Mouse (Mus musculus): ENCODE data around the gene Lgals9. TPM values are rescaled to one million over a fixed set of nuclear protein-coding genes. Genes with fewer than 3 reads are reported as not detected.

Lgals9 gene
- polyA plus RNA-seq, 1 experiment from 2014 or later: 1.8 TPM

DNA sequence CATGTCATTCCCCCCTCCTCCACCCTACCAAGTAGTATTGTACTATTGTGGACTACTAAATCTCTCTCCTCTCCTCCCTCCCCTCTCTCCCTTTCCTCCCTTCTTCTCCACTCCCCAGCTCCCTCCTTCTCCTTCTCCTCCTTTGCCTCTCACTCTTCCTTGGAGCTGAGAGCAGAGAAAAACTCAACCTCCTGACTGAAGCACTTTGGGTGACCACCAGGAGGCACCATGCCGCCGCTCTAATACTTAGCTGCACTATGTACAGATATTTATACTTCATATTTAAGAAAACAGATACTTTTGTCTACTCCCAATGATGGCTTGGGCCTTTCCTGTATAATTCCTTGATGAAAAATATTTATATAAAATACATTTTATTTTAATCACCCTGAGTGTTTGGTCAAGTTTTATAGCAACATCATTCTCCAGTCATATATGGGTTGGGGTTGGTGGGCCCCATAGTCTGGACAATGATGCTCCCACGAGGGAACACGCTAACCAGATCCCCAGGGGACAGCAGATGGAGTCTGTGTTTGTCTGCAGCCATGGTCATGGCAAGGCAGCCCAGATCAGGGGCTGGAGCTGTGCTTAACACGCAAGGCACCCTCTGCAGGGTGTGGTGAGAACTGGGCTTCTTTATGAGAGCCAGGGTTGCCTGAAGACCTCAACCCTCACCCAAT is 24.8 kb downstream of the Lgals9 start:
- peaks cover 4% of the 10 kb centered on the region; the same call in 1 of the 2 replicates for H3K27me3 ChIP-seq (ENCODE audit: low read depth, poor library complexity, severe bottlenecking)
- DNase-seq (ENCODE audit: low spot score): no peak
- H3K4me3 ChIP-seq: no peak overlapping the region
- no peaks in the 10 kb centered on the region for H3K9me3 ChIP-seq (replicated peaks)
- 65% methylated on average over 5 of the region's 5 CpGs for WGBS
- H3K36me3 ChIP-seq: no peaks in the 10 kb centered on the region
- H3K27ac ChIP-seq: no peak overlapping the region
- no peaks in the 10 kb centered on the region for H3K4me1 ChIP-seq

GRCm38 (mm10) chr11:78959367-78959766 is 25.4 kb downstream of the Lgals9 start:
- Histone ChIP-seq H3K27ac (no peak overlapping the region), H3K36me3 (no peaks in the 10 kb centered on the region), H3K9me3 (replicated peaks) (no peaks in the 10 kb centered on the region), H3K27me3 (ENCODE audit: low read depth, poor library complexity, severe bottlenecking) (peaks cover 4% of the 10 kb centered on the region; the same call in 1 of the 2 replicates), H3K4me3 (no peak overlapping the region), H3K4me1 (no peaks in the 10 kb centered on the region)
- no peak for DNase-seq (ENCODE audit: low spot score)
- 78% methylated on average over 8 of the region's 8 CpGs for WGBS

- Histone ChIP-seq H3K4me1 (peaks cover 5% of the 10 kb centered on the region), H3K9me3 (replicated peaks) (no peaks in the 10 kb centered on the region), H3K27me3 (ENCODE audit: low read depth, poor library complexity, severe bottlenecking) (peaks cover 29% of the 10 kb centered on the region), H3K27ac (no peak overlapping the region), H3K36me3 (no peaks in the 10 kb centered on the region), H3K4me3 (no peak overlapping the region)
- WGBS: 9% methylated on average over 7 of the region's 7 CpGs
- peak; percentile 86 for DNase-seq (ENCODE audit: low spot score)
These were observed 28.5 kb downstream of the Lgals9 start for GRCm38 (mm10) chr11:78956260-78956659.

DNA sequence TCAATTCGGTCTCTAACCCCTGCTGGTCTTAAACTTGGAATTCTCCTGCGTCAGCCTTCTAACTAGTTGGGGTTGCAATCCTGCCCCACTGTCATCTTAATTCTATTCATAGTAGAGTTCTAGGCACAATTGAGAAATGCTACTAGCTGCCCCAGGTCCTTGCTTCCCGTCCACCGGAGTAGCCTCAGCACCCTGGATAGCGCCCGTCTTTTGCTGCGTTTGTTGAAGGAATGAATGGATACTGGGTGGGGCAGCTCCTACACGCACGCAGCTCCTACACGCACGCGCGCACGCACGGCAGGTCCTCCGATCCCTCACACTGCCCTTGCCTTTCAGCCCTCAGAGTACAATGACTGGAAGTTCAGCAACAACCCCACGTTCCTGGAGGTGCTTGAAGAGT is 32.3 kb downstream of the Lgals9 start:
- Histone ChIP-seq H3K27ac (no peak overlapping the region), H3K4me3 (peak overlapping the region; percentile 10; the same call in 1 of the 2 replicates), H3K27me3 (ENCODE audit: low read depth, poor library complexity, severe bottlenecking) (peaks cover 29% of the 10 kb centered on the region), H3K36me3 (no peaks in the 10 kb centered on the region), H3K9me3 (replicated peaks) (no peaks in the 10 kb centered on the region), H3K4me1 (peaks cover 5% of the 10 kb centered on the region)
- WGBS: 9% methylated on average over 17 of the region's 17 CpGs
- peak; percentile 83 for DNase-seq (ENCODE audit: low spot score)

DNA sequence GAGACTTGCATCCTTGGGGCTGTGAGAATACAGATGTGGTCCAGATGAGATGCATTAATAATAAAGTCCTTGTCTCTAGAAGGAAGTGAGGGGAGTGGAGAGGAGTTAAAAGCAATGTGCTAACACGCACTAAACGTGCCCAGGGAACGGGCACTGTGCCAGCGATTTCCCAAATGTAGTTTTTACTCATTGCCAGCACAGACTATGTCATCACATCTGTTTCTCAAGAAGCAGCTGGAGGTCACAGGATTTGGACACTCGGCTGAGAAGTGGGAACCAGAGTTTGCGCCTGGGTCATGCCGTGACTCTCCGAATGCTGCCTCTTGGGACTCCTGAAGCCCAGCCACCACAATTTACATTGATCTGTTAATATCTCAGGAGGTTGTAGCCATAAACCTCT is 34.4 kb downstream of the Lgals9 start:
- H3K4me3 ChIP-seq: no peak overlapping the region
- WGBS: 91% methylated on average over 8 of the region's 8 CpGs
- no peaks in the 10 kb centered on the region for H3K36me3 ChIP-seq
- DNase-seq (ENCODE audit: low spot score): no peak
- no peaks in the 10 kb centered on the region for H3K9me3 ChIP-seq (replicated peaks)
- H3K27ac ChIP-seq: no peak overlapping the region
- H3K4me1 ChIP-seq: peaks cover 5% of the 10 kb centered on the region
- peaks cover 24% of the 10 kb centered on the region for H3K27me3 ChIP-seq (ENCODE audit: low read depth, poor library complexity, severe bottlenecking)

- no peak for DNase-seq (ENCODE audit: low spot score)
- 85% methylated on average over 1 of the region's 1 CpGs for whole genome bisulfite sequencing
- H3K4me1 ChIP-seq: no peaks in the 10 kb centered on the region
- H3K9me3 ChIP-seq (replicated peaks): no peaks in the 10 kb centered on the region
- no peak overlapping the region for H3K4me3 ChIP-seq
- no peaks in the 10 kb centered on the region for H3K36me3 ChIP-seq
- H3K27me3 ChIP-seq (ENCODE audit: low read depth, poor library complexity, severe bottlenecking): no peaks in the 10 kb centered on the region
- no peak overlapping the region for H3K27ac ChIP-seq
These were observed 41.7 kb downstream of the Lgals9 start for GRCm38 (mm10) chr11:78943083-78943482.

- Histone ChIP-seq H3K27ac (no peak overlapping the region), H3K27me3 (ENCODE audit: low read depth, poor library complexity, severe bottlenecking) (no peaks in the 10 kb centered on the region), H3K9me3 (replicated peaks) (no peaks in the 10 kb centered on the region), H3K4me1 (peaks cover 7% of the 10 kb centered on the region; the same call in 1 of the 2 replicates), H3K4me3 (no peak overlapping the region), H3K36me3 (no peaks in the 10 kb centered on the region)
- no peak for DNase-seq (ENCODE audit: low spot score)
- WGBS: 86% methylated on average over 6 of the region's 6 CpGs
These were observed 49.6 kb downstream of the Lgals9 start for GRCm38 (mm10) chr11:78935178-78935577.

DNA sequence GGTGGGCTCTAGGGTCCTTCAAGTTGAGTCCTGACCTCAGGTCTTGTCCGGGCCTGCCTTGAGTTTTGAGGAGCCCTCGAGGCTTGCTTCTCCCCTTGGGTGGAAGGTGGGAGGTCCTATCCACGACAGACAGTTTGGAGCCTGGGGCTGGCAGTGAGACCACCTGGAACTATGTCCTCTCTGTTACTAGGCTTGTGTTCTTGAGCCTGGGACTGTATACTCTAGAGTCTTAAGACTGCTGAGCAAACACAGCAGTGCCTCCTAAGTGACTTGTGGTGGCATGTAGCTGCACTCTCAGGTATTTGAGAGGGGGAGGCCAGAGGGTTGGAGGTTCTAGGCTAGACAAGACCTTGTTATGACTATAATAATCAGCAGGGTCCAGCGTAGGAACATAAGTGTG is 50.0 kb downstream of the Lgals9 start:
- Histone ChIP-seq H3K4me1 (peaks cover 7% of the 10 kb centered on the region; the same call in 1 of the 2 replicates), H3K36me3 (no peaks in the 10 kb centered on the region), H3K9me3 (replicated peaks) (no peaks in the 10 kb centered on the region), H3K27ac (no peak overlapping the region), H3K4me3 (no peak overlapping the region), H3K27me3 (ENCODE audit: low read depth, poor library complexity, severe bottlenecking) (no peaks in the 10 kb centered on the region)
- no peak for DNase-seq (ENCODE audit: low spot score)
- 84% methylated on average over 4 of the region's 4 CpGs for WGBS

DNA sequence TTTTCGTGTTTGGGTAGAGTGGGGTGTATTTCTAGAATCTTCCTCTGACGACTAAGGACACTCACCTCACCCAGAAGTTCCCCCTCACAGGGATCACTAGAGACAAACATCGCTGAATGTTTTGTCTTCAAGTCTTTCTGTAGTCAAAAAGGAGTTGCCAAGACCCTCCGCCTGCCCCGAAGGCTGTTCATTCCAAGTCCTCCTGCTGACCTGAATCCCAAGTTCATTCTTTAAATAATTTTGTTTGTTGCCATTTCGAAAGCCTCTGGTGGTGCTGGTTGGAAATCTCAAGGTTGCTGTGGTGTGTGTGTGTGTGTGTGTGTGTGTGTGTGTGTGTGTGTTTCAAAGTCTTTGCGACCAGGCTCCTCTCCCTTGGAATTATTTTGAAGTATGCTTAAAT is 50.4 kb downstream of the Lgals9 start:
- Histone ChIP-seq H3K27ac (no peak overlapping the region), H3K27me3 (ENCODE audit: low read depth, poor library complexity, severe bottlenecking) (no peaks in the 10 kb centered on the region), H3K4me1 (peaks cover 7% of the 10 kb centered on the region; the same call in 1 of the 2 replicates), H3K9me3 (replicated peaks) (no peaks in the 10 kb centered on the region), H3K4me3 (no peak overlapping the region), H3K36me3 (no peaks in the 10 kb centered on the region)
- WGBS: 89% methylated on average over 7 of the region's 7 CpGs
- DNase-seq (ENCODE audit: low spot score): no peak

GRCm38 (mm10) chr11:78929345-78929744 is 55.4 kb downstream of the Lgals9 start:
- H3K27me3 ChIP-seq (ENCODE audit: low read depth, poor library complexity, severe bottlenecking): peaks cover 28% of the 10 kb centered on the region
- no peaks in the 10 kb centered on the region for H3K36me3 ChIP-seq
- no peak for DNase-seq (ENCODE audit: low spot score)
- no peak overlapping the region for H3K4me3 ChIP-seq
- WGBS: 92% methylated on average over 5 of the region's 5 CpGs
- H3K9me3 ChIP-seq (replicated peaks): no peaks in the 10 kb centered on the region
- H3K4me1 ChIP-seq: peaks cover 19% of the 10 kb centered on the region
- no peak overlapping the region for H3K27ac ChIP-seq

DNA sequence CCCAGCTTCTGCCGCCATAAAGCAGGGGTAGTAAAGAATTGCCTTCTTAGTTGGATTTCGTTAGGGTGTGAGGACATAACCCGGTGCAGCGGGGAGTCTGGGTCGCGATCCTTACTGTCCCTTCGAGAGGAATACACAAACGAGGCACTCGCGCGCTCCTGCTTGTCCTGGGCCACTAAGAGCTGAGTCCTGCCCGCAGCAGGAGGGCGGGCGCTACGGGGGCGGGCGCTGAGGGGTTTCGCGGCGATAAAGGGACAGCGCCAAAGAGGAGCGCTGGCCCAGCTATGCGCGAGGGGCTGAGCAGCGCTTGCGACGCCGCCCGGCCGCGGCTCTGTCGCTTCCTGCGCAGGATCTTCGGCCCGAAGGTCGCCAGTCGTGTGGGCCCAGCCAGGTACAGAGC is 59.8 kb downstream of the Lgals9 start:
- H3K36me3 ChIP-seq: no peaks in the 10 kb centered on the region
- H3K27me3 ChIP-seq (ENCODE audit: low read depth, poor library complexity, severe bottlenecking): peaks cover 42% of the 10 kb centered on the region
- no peaks in the 10 kb centered on the region for H3K9me3 ChIP-seq (replicated peaks)
- H3K4me1 ChIP-seq: peaks cover 26% of the 10 kb centered on the region
- peak overlapping the region; percentile 52 for H3K4me3 ChIP-seq
- H3K27ac ChIP-seq: peak overlapping the region; percentile 67
- under 1% methylated on average over 37 of the region's 37 CpGs for WGBS
- DNase-seq (ENCODE audit: low spot score): peak; percentile 67

GRCm38 (mm10) chr11:78924111-78924510 is 60.6 kb downstream of the Lgals9 start:
- Histone ChIP-seq H3K9me3 (replicated peaks) (no peaks in the 10 kb centered on the region), H3K4me3 (peak overlapping the region; percentile 22; the same call in 1 of the 2 replicates), H3K4me1 (peaks cover 26% of the 10 kb centered on the region), H3K36me3 (no peaks in the 10 kb centered on the region), H3K27me3 (ENCODE audit: low read depth, poor library complexity, severe bottlenecking) (peaks cover 42% of the 10 kb centered on the region), H3K27ac (no peak overlapping the region)
- DNase-seq (ENCODE audit: low spot score): peak; percentile 54
- WGBS: 6% methylated on average over 9 of the region's 9 CpGs

DNA sequence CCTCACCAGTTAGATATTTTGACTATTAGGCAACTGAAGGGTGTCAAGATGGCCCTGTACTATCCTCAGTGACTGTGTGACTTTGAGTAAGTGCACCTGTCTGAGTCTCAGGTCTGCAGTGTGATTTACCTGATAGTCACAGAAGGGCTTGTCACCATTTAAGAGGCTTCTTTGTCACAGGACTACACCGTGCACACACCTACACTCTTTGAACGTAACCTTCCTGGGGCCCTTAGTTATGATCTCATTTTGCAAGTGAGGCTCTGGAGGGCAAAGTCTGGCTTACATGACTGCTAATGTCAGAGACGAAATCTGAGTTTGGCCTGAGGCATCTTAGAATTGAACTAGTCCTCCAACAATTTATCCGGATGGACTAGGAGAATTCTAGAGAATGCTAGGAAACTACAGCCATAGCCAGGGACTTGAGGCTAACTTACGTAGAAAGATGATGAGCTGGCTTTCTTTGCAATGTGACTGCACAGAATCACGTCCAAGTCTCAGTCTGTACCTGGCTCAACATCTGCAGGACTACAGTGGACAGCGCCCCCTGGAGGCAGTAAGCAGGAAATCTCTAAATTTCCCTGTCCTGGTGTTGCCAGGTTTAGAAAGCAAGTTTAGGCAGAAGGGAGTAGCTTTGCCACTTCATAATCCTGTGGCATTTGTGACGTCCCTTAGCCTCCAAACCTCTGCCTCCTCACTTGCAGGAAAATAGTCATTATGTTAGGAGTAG is 61.9 kb downstream of the Lgals9 start:
- no peak overlapping the region for H3K27ac ChIP-seq
- no peak overlapping the region for H3K4me3 ChIP-seq
- no peaks in the 10 kb centered on the region for H3K9me3 ChIP-seq (replicated peaks)
- H3K36me3 ChIP-seq: no peaks in the 10 kb centered on the region
- WGBS: 37% methylated on average over 8 of the region's 8 CpGs
- DNase-seq (ENCODE audit: low spot score): peak; percentile 82
- H3K4me1 ChIP-seq: peaks cover 26% of the 10 kb centered on the region
- H3K27me3 ChIP-seq (ENCODE audit: low read depth, poor library complexity, severe bottlenecking): peaks cover 42% of the 10 kb centered on the region

Data from limb, embryonic 10.5 days (tissue).